In genomic region chr6:54629734-54630133, GRCm38 (mm10) we compare ENCODE assay signal across 8 mouse cellular contexts. TPM values are rescaled to one million over a fixed set of nuclear protein-coding genes. Genes with fewer than 3 reads are reported as not detected.
DNase-seq lines count a peak whose midpoint lies in the region; ATAC-seq lines count a peak whose summit lies in the region.
"Had no signal": no experiment of that assay in that cellular context is flagged by ENCODE, and none has a peak within 500 bp of the region (broad histone marks: within the 10 kb centered on the region; RNA-seq: fewer than 3 reads in every experiment).

No protein-coding gene starts in this region.

- H3K36me3 ChIP-seq in kidney, embryonic 16.5 days (ENCODE audit: insufficient read depth, low read length), result peaks cover 30% of the 10 kb centered on the region; the same call in 1 of the 2 replicates
- H3K36me3 ChIP-seq in kidney, embryonic 14.5 days (ENCODE audit: control insufficient read depth, insufficient read depth, low read length), result peaks cover 20% of the 10 kb centered on the region; the same call in 1 of the 2 replicates
- peaks cover 21% of the 10 kb centered on the region; the same call in 1 of the 2 replicates for H3K36me3 ChIP-seq in heart, embryonic 10.5 days

- 38% methylated on average over 7 of the region's 7 CpGs for WGBS in kidney, embryonic 16.5 days
- 36% methylated on average over 7 of the region's 7 CpGs for WGBS in kidney, embryonic 14.5 days
- 25% methylated on average over 7 of the region's 7 CpGs for WGBS in heart, embryonic 10.5 days

- no peak overlapping the region for H3K4me3 ChIP-seq in kidney, embryonic 16.5 days (ENCODE audit: low read length)
- no peak overlapping the region for H3K4me3 ChIP-seq in kidney, embryonic 14.5 days (ENCODE audit: low read length)
- no peak overlapping the region for H3K4me3 ChIP-seq in heart, embryonic 10.5 days
- H3K4me3 ChIP-seq: embryonic facial prominence, embryonic 15.5 days had no signal

- no peaks in the 10 kb centered on the region for H3K27me3 ChIP-seq in kidney, embryonic 16.5 days (ENCODE audit: insufficient read depth, low read length)
- H3K27me3 ChIP-seq in kidney, embryonic 14.5 days (ENCODE audit: control insufficient read depth, insufficient read depth, low read length), result no peaks in the 10 kb centered on the region
- no peaks in the 10 kb centered on the region for H3K27me3 ChIP-seq in heart, embryonic 10.5 days (ENCODE audit: insufficient read depth, poor library complexity, severe bottlenecking)
- H3K27me3 ChIP-seq: embryonic facial prominence, embryonic 15.5 days had no signal

- peak; percentile 19 for DNase-seq in kidney, adult 11 months
- DNase-seq in ES-CJ7 (ENCODE audit: low read depth, low spot score), result peak; percentile 51
- peak; percentile 46 for DNase-seq in adrenal gland, postnatal 25 days
- DNase-seq in retina, postnatal 7 days (ENCODE audit: low read depth, low spot score), result peak; percentile 16
- DNase-seq in heart, embryonic 10.5 days (ENCODE audit: low spot score), result no peak

- no peak overlapping the region for H3K9ac ChIP-seq in kidney, embryonic 16.5 days (replicated peaks; ENCODE audit: low read length)
- H3K9ac ChIP-seq in kidney, embryonic 14.5 days (ENCODE audit: low read depth, low read length), result no peak overlapping the region
- H3K9ac ChIP-seq: embryonic facial prominence, embryonic 15.5 days had no signal

- no peaks in the 10 kb centered on the region for H3K9me3 ChIP-seq in kidney, embryonic 16.5 days (ENCODE audit: low read length)
- H3K9me3 ChIP-seq in kidney, embryonic 14.5 days (ENCODE audit: control insufficient read depth, low read length), result no peaks in the 10 kb centered on the region
- no peaks in the 10 kb centered on the region for H3K9me3 ChIP-seq in heart, embryonic 10.5 days
- H3K9me3 ChIP-seq: embryonic facial prominence, embryonic 15.5 days had no signal

- no peak overlapping the region for H3K4me2 ChIP-seq in kidney, embryonic 16.5 days (replicated peaks; ENCODE audit: low read depth, low read length)
- no peak overlapping the region for H3K4me2 ChIP-seq in kidney, embryonic 14.5 days (replicated peaks; ENCODE audit: low read depth, low read length)
- H3K4me2 ChIP-seq: embryonic facial prominence, embryonic 15.5 days had no signal

- H3K4me1 ChIP-seq in kidney, embryonic 16.5 days (ENCODE audit: insufficient read depth, low read length), result no peaks in the 10 kb centered on the region
- H3K4me1 ChIP-seq in kidney, embryonic 14.5 days (ENCODE audit: control insufficient read depth, insufficient read depth, low read length), result no peaks in the 10 kb centered on the region
- no peaks in the 10 kb centered on the region for H3K4me1 ChIP-seq in heart, embryonic 10.5 days
- H3K4me1 ChIP-seq: embryonic facial prominence, embryonic 15.5 days had no signal

- H3K27ac ChIP-seq in kidney, embryonic 16.5 days (ENCODE audit: low read length), result no peak overlapping the region
- H3K27ac ChIP-seq in kidney, embryonic 14.5 days (ENCODE audit: low read depth, low read length), result no peak overlapping the region
- H3K27ac ChIP-seq in heart, embryonic 10.5 days, result no peak overlapping the region
- H3K27ac ChIP-seq: embryonic facial prominence, embryonic 15.5 days had no signal

- no peak for ATAC-seq in kidney, embryonic 16.5 days (ENCODE audit: low FRiP score, low TSS enrichment)
- peak; percentile 60; the same call in 1 of the 2 replicates for ATAC-seq in kidney, embryonic 14.5 days (ENCODE audit: low FRiP score, low TSS enrichment)

RNA-seq across cellular contexts. Expression of gene Fkbp14, which starts 32.6 kb away (rescaled TPM):
- 30.3 and 30.9 TPM in 2 replicates for polyA plus RNA-seq in kidney, embryonic 16.5 days (2015; fragmentation: Nextera tagmentation; extraction: Ambion mirVana)
- 17.2 and 17.5 TPM in 2 replicates for total RNA-seq in adrenal gland, postnatal 25 days (2021)
- polyA plus RNA-seq in kidney, embryonic 14.5 days (2014; fragmentation: Nextera tagmentation; extraction: Ambion mirVana), result 18.4 and 25.8 TPM in 2 replicates
- polyA plus RNA-seq in heart, embryonic 10.5 days (2016; fragmentation: Nextera tagmentation; extraction: Ambion mirVana), result 19.8 and 24.6 TPM in 2 replicates

RNA-seq across cellular contexts. Expression of gene Plekha8, which starts 34.8 kb away (rescaled TPM):
- 10.4 and 10.7 TPM in 2 replicates for polyA plus RNA-seq in kidney, embryonic 16.5 days (2015; fragmentation: Nextera tagmentation; extraction: Ambion mirVana)
- 19.4 and 20.1 TPM in 2 replicates for total RNA-seq in adrenal gland, postnatal 25 days (2021)
- 7.8 and 14.6 TPM in 2 replicates for polyA plus RNA-seq in kidney, embryonic 14.5 days (2014; fragmentation: Nextera tagmentation; extraction: Ambion mirVana)
- 10.3 and 11.9 TPM in 2 replicates for polyA plus RNA-seq in heart, embryonic 10.5 days (2016; fragmentation: Nextera tagmentation; extraction: Ambion mirVana)

RNA-seq across cellular contexts. Expression of gene Mturn, which starts 51.7 kb away (rescaled TPM):
- 8.3 and 8.7 TPM in 2 replicates for polyA plus RNA-seq in kidney, embryonic 16.5 days (2015; fragmentation: Nextera tagmentation; extraction: Ambion mirVana)
- total RNA-seq in adrenal gland, postnatal 25 days (2021), result 13.2 and 20.6 TPM in 2 replicates
- polyA plus RNA-seq in kidney, embryonic 14.5 days (2014; fragmentation: Nextera tagmentation; extraction: Ambion mirVana), result 3.8 and 4.2 TPM in 2 replicates
- 3.4 and 3.9 TPM in 2 replicates for polyA plus RNA-seq in heart, embryonic 10.5 days (2016; fragmentation: Nextera tagmentation; extraction: Ambion mirVana)
